In genomic region chr5:15603585-15603984, GRCm38 (mm10) we compare ENCODE assay signal across 18 mouse cellular contexts. TPM values are rescaled to one million over a fixed set of nuclear protein-coding genes. Genes with fewer than 3 reads are reported as not detected.
"Had no signal": no experiment of that assay in that cellular context is flagged by ENCODE, and none has a peak within 500 bp of the region (broad histone marks: within the 10 kb centered on the region; RNA-seq: fewer than 3 reads in every experiment).

No protein-coding gene starts in this region.

RNA-seq across cellular contexts. Expression of gene Speer4d, which starts 15.3 kb away (rescaled TPM):
- polyA plus RNA-seq: gonadal fat pad, adult 2 months; heart, adult 2 months; heart, embryonic 12.5 days; heart, embryonic 14.5 days; heart, embryonic 16.5 days; hindbrain, embryonic 10.5 days; hindbrain, embryonic 13.5 days; hindbrain, embryonic 15.5 days; hindbrain, postnatal 0 days; intestine, embryonic 15.5 days; intestine, postnatal 0 days; kidney, embryonic 14.5 days; limb, embryonic 10.5 days; limb, embryonic 12.5 days; limb, embryonic 15.5 days; liver, adult 2 months; liver, embryonic 12.5 days; liver, embryonic 14.5 days had no signal

RNA-seq across cellular contexts. Expression of gene Gm21083, which starts 26.5 kb away (rescaled TPM):
- polyA plus RNA-seq: gonadal fat pad, adult 2 months; heart, adult 2 months; heart, embryonic 16.5 days; hindbrain, embryonic 10.5 days; hindbrain, embryonic 13.5 days; hindbrain, embryonic 15.5 days; hindbrain, postnatal 0 days; intestine, postnatal 0 days; kidney, embryonic 14.5 days; limb, embryonic 10.5 days; limb, embryonic 12.5 days; liver, adult 2 months; liver, embryonic 12.5 days had no signal

RNA-seq across cellular contexts. Expression of gene 4930572O03Rik, which starts 53.3 kb away (rescaled TPM):
- polyA plus RNA-seq: gonadal fat pad, adult 2 months; heart, adult 2 months; heart, embryonic 12.5 days; heart, embryonic 14.5 days; heart, embryonic 16.5 days; hindbrain, embryonic 10.5 days; hindbrain, embryonic 13.5 days; hindbrain, embryonic 15.5 days; hindbrain, postnatal 0 days; intestine, embryonic 15.5 days; intestine, postnatal 0 days; kidney, embryonic 14.5 days; limb, embryonic 10.5 days; limb, embryonic 12.5 days; limb, embryonic 15.5 days; liver, adult 2 months; liver, embryonic 12.5 days; liver, embryonic 14.5 days had no signal
